Mouse (Mus musculus) G1E (cell line): ENCODE measurements around the gene AI593442.

Source experiments
- CTCF ChIP-seq: IDR thresholded peaks from 2 replicates; pipeline ENCODE4 v1.5.1; 2012; ENCODE audit warnings: low read depth, low read length, inconsistent platforms, mixed read lengths
- GATA1 ChIP-seq: IDR thresholded peaks from 2 replicates; pipeline ENCODE4 v1.6.1; 2012; ENCODE audit warnings: borderline replicate concordance, low read length, inconsistent platforms, mixed read lengths
- GATA2 ChIP-seq: IDR thresholded peaks from 2 replicates; pipeline ENCODE4 v1.6.1; 2012; ENCODE audit warnings: low read depth, low read length, inconsistent platforms, borderline replicate concordance
- POLR2AphosphoS5 ChIP-seq: IDR thresholded peaks from 2 replicates; pipeline ENCODE4 v1.6.1; 2012; ENCODE audit warnings: low read depth, low read length, inconsistent platforms; ENCODE audit not compliant: insufficient replicate concordance
- TAL1 ChIP-seq: conservative IDR thresholded peaks from 2 replicates; pipeline ENCODE4 v1.6.1; 2012; ENCODE audit warnings: low read depth, low read length, inconsistent platforms, mixed read lengths

GRCm38 (mm10) chr9:52719562-52719961 is 40.0 kb upstream of the AI593442 start:
- TF ChIP-seq CTCF (no peak), GATA1 (no peak), GATA2 (no peak), POLR2AphosphoS5 (no peak), TAL1 (no peak)
